Mouse (Mus musculus) right cerebral cortex, adult 18-20 months (tissue): ENCODE measurements at regions not wholly inside any gene's neighbourhood (a gene's known extent, or its start where the extent isn't known, plus 50 kb on each side); places are given as distances from the start of the nearest gene placed in this dataset.

Experiments
- DNase-seq: peaks from one replicate; pipeline ENCODE4 v3.0.0; 2022; ENCODE audit warnings: mixed read lengths

DNA sequence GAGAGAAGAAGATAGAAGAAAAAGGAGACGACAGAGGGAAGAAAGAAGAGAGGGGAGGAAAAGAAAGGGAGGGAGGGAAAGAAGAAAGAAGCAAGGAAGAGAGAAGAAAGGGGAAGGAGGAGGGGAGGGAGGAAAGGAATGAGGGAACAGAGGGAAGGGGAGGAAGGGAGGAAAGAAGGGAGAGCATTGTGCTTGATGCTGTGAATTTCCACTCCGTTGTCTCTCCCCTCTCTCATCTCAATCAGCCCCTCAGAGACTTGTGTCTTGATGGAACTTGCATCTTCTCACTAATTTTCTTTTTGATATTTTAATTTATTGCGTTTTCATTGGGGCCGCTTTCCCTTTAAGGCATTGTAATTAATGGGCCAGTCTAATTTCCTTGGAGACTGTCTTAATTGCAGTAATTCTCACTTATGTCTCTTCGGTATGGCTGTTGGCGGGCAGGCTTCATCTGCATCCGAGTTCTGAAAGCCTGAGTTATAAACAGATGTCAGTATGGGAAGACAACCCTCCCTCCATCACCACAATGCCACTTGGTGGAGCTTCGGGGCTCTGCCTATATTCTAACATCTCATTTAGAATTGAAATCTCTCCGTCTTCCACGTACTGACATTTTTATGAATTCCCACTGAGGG lies 111.4 kb upstream of the Xylt1 start:
- no peak for DNase-seq

- DNase-seq = no peak
Measured at GRCm38 (mm10) chr7:117278388-117278961, 102.3 kb upstream of the Xylt1 start.

GRCm38 (mm10) chr7:117282194-117282593 lies 98.6 kb upstream of the Xylt1 start:
- DNase-seq = no peak

GRCm38 (mm10) chr7:117285206-117285605 lies 95.6 kb upstream of the Xylt1 start:
- no peak for DNase-seq

- DNase-seq = no peak
Measured at GRCm38 (mm10) chr7:117285985-117286384, 94.8 kb upstream of the Xylt1 start.

- peak; percentile 23 for DNase-seq
Measured at GRCm38 (mm10) chr7:117303705-117304104, 77.1 kb upstream of the Xylt1 start.

GRCm38 (mm10) chr7:117310586-117311200 lies 70.1 kb upstream of the Xylt1 start:
- peak; percentile 8 for DNase-seq

DNA sequence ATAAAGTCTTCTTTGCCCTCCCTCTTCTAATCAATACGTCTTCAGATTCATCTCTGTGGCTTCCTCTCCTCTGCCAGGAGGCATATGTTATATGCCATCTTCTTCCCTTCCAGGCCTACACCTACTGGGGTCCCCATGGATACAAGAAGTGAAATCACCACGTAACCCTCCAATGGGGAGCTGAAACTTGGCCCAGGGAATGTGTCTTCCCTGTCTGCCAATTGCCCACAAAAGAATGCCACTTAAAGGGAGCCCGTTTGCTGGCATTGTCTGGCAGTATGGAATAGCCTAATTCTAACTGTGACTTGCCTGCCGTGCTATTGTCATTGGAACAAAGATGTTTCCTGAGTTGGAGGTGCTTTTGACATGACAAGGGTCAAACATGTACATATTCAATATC lies 69.5 kb upstream of the Xylt1 start:
- DNase-seq = no peak

DNA sequence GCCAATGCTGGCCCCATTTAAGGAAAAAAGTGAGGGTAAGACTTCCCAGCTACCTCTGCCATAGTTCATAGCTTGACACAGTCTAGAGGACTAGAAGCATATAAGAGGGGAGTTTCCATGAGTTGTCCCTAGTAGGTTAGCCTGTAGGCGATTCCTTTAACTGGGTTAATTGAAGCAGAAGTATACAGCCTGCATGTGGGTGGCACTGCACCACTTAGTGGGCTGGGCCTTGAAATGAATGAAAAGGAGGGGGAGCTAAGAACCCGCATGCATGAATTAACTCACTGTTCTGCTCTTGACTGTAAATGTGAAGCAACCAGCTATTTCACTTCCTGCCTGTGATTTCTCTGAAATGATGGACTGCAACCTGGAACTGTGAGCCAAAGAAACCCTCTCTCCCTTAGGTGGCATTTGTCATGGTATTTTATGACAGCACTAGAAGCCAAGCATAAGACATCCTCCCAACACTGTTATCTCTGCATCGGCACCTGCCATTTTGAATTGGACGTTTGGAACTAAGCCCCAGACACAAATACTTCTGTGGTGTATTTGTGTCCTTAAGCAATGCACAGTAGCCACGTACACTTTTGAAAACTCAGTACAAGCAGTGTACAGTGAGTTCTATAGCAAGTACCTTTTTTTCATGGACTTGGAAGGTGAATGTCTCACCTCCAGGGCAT lies 64.5 kb upstream of the Xylt1 start:
- DNase-seq = no peak

DNA sequence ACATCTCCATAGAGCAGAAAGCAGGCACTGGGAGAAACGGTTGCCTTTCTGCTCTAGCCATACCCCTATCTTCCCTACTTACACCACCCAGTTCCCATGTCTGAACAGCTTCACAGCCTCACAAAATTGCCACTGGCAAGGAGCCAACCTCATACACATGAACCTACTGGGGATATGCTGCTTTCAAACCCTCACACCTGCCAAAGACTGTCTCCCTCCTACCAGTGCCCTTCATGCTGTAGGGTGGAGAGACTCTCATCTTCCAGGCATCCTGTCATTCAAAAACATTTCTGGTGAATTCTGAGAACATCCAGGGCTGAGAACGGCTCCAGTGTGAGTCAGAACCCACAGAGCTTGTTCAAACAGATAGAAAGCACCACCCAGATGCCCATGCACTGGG lies 63.4 kb upstream of the Xylt1 start:
- peak; percentile 54 for DNase-seq

DNA sequence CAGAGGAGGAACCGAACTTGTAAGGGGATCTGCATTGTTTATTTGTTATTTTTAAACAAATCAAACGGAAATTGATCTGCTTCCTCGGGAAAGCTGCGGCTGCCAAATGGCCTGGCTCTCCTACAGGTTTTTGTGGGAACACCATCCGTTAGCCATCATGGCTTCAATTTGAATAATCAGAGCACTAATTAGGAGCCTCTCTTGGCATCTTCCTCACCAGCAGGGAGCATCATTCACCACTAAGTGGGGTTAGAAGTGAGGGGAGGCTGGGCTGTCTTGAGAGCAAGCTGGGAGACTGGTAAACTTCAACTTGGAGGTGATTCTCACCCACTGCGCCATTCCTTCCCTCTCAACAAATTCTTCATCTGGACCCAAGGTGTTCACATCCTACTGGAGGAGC lies 60.2 kb upstream of the Xylt1 start:
- DNase-seq = no peak
